Mouse (Mus musculus) limb, embryonic 11.5 days (tissue): ENCODE data around the gene Uaca. TPM values are rescaled to one million over a fixed set of nuclear protein-coding genes. Genes with fewer than 3 reads are reported as not detected.

ENCODE experiments used
- ATAC-seq: fragments of 200-750 bp; cut with Nextera tagmentation; 2 replicates; pipeline ENCODE4 v1.8.0; 2017; ENCODE audit warnings: low read depth; ENCODE audit not compliant: insufficient number of reproducible peaks, low FRiP score, low TSS enrichment
- DNase-seq: peaks from one replicate; pipeline ENCODE4 v3.0.0-alpha.2; 2015; ENCODE audit warnings: low spot score
- H3K27ac ChIP-seq: fragments of 300-500 bp; sonication (generic); replicated peaks from 2 replicates; pipeline ENCODE4 v1.5.1; 2014; ENCODE audit warnings: low read depth, mild to moderate bottlenecking, low read length
- H3K27me3 ChIP-seq: fragments of 300-500 bp; sonication (generic); 2 replicates; pipeline ENCODE4 v1.6.1; 2014; ENCODE audit warnings: mild to moderate bottlenecking, low read length, mixed read lengths; ENCODE audit not compliant: control insufficient read depth, insufficient read depth
- H3K36me3 ChIP-seq: fragments of 300-500 bp; sonication (generic); 2 replicates; pipeline ENCODE4 v1.6.1; 2014; ENCODE audit warnings: mild to moderate bottlenecking, low read length, moderate library complexity, mixed read lengths; ENCODE audit not compliant: control insufficient read depth, insufficient read depth
- H3K4me1 ChIP-seq: fragments of 300-500 bp; sonication (generic); 2 replicates; pipeline ENCODE4 v1.6.1; 2014; ENCODE audit warnings: low read length, mixed read lengths; ENCODE audit not compliant: control insufficient read depth, insufficient read depth
- H3K4me2 ChIP-seq: fragments of 300-500 bp; sonication (generic); 2 replicates; pipeline ENCODE4 v1.6.1; 2014; ENCODE audit warnings: low read depth, mild to moderate bottlenecking, moderate library complexity; ENCODE audit not compliant: severe bottlenecking
- H3K4me3 ChIP-seq: fragments of 300-500 bp; sonication (generic); 2 replicates; pipeline ENCODE4 v1.5.1; 2014; ENCODE audit warnings: low read depth, low read length
- H3K9ac ChIP-seq: fragments of 300-500 bp; sonication (generic); 2 replicates; pipeline ENCODE4 v1.6.1; 2014; ENCODE audit warnings: mild to moderate bottlenecking, low read length
- H3K9me3 ChIP-seq: fragments of 300-500 bp; sonication (generic); 2 replicates; pipeline ENCODE4 v1.6.1; 2016; ENCODE audit warnings: low read length; ENCODE audit not compliant: control insufficient read depth
- WGBS: fragments of 180-500 bp; shearing (Covaris S2); extraction: QIAGEN DNeasy Blood & Tissue Kit; methylation state at CpG from one replicate; pipeline ENCODE4 v1.1.7; 2014; 5-methylcytosine and 5-hydroxymethylcytosine counted together
- polyA plus RNA-seq: library from polyadenylated mRNA; unstranded; fragments of >200 nt; fragmentation: Nextera tagmentation; extraction: Ambion mirVana; gene quantifications from 2 replicates; pipeline ENCODE4 v1.2.1, GENCODE M21; 2014

Uaca gene
- polyA plus RNA-seq, 1 experiment from 2014 or later: 18.6 TPM

GRCm38 (mm10) chr9:60756258-60756657, 38.1 kb upstream of the Uaca start:
- Histone ChIP-seq H3K4me1 (no peaks in the 10 kb centered on the region), H3K4me3 (no peak overlapping the region), H3K27ac (no peak overlapping the region), H3K4me2 (no peak overlapping the region), H3K36me3 (no peaks in the 10 kb centered on the region), H3K9ac (no peak overlapping the region), H3K9me3 (no peaks in the 10 kb centered on the region), H3K27me3 (no peaks in the 10 kb centered on the region)
- WGBS: 39% methylated on average over 6 of the region's 6 CpGs
- no peak for ATAC-seq
- DNase-seq: peak; percentile 79

- H3K9me3 ChIP-seq: no peaks in the 10 kb centered on the region
- no peak overlapping the region for H3K4me2 ChIP-seq
- WGBS: 79% methylated on average over 15 of the region's 15 CpGs
- H3K4me3 ChIP-seq: no peak overlapping the region
- H3K36me3 ChIP-seq: no peaks in the 10 kb centered on the region
- H3K9ac ChIP-seq: no peak overlapping the region
- H3K4me1 ChIP-seq: no peaks in the 10 kb centered on the region
- no peak for ATAC-seq
- no peaks in the 10 kb centered on the region for H3K27me3 ChIP-seq
- no peak overlapping the region for H3K27ac ChIP-seq
- no peak for DNase-seq
These were observed 37.2 kb upstream of the Uaca start for GRCm38 (mm10) chr9:60756866-60757740.

- WGBS: 23% methylated on average over 5 of the region's 5 CpGs
- Histone ChIP-seq H3K36me3 (no peaks in the 10 kb centered on the region), H3K9me3 (no peaks in the 10 kb centered on the region), H3K27ac (no peak overlapping the region), H3K4me3 (no peak overlapping the region), H3K27me3 (no peaks in the 10 kb centered on the region), H3K4me1 (no peaks in the 10 kb centered on the region), H3K9ac (no peak overlapping the region), H3K4me2 (no peak overlapping the region)
- ATAC-seq (no peak), DNase-seq (no peak)
These were observed 36.5 kb upstream of the Uaca start for GRCm38 (mm10) chr9:60757817-60758216.

- Histone ChIP-seq H3K27me3 (no peaks in the 10 kb centered on the region), H3K4me1 (no peaks in the 10 kb centered on the region), H3K4me2 (no peak overlapping the region), H3K4me3 (no peak overlapping the region), H3K9ac (no peak overlapping the region), H3K9me3 (no peaks in the 10 kb centered on the region), H3K27ac (no peak overlapping the region), H3K36me3 (no peaks in the 10 kb centered on the region)
- ATAC-seq (no peak), DNase-seq (no peak)
- WGBS: 74% methylated on average over 10 of the region's 10 CpGs
These were observed 34.8 kb upstream of the Uaca start for GRCm38 (mm10) chr9:60759436-60760007.

GRCm38 (mm10) chr9:60765181-60765580, 29.2 kb upstream of the Uaca start:
- 12% methylated on average over 2 of the region's 2 CpGs for WGBS
- Histone ChIP-seq H3K27me3 (no peaks in the 10 kb centered on the region), H3K4me1 (no peaks in the 10 kb centered on the region; the same call in 1 of the 2 replicates), H3K9me3 (no peaks in the 10 kb centered on the region), H3K4me3 (no peak overlapping the region), H3K9ac (no peak overlapping the region), H3K4me2 (no peak overlapping the region), H3K36me3 (no peaks in the 10 kb centered on the region), H3K27ac (no peak overlapping the region)
- ATAC-seq (no peak), DNase-seq (no peak)

GRCm38 (mm10) chr9:60768393-60768792, 25.9 kb upstream of the Uaca start:
- ATAC-seq (no peak), DNase-seq (no peak)
- WGBS: 89% methylated on average over 9 of the region's 9 CpGs
- Histone ChIP-seq H3K9me3 (no peaks in the 10 kb centered on the region), H3K9ac (no peak overlapping the region), H3K4me1 (no peaks in the 10 kb centered on the region; the same call in 1 of the 2 replicates), H3K4me2 (no peak overlapping the region), H3K4me3 (no peak overlapping the region), H3K27me3 (no peaks in the 10 kb centered on the region), H3K36me3 (no peaks in the 10 kb centered on the region), H3K27ac (no peak overlapping the region)

- H3K4me3 ChIP-seq: no peak overlapping the region
- no peaks in the 10 kb centered on the region; the same call in 1 of the 2 replicates for H3K4me1 ChIP-seq
- H3K36me3 ChIP-seq: no peaks in the 10 kb centered on the region
- 77% methylated on average over 6 of the region's 6 CpGs for WGBS
- DNase-seq: no peak
- H3K27ac ChIP-seq: no peak overlapping the region
- no peak for ATAC-seq
- no peak overlapping the region for H3K9ac ChIP-seq
- no peaks in the 10 kb centered on the region for H3K9me3 ChIP-seq
- H3K27me3 ChIP-seq: no peaks in the 10 kb centered on the region
- no peak overlapping the region for H3K4me2 ChIP-seq
These were observed 24.6 kb upstream of the Uaca start for GRCm38 (mm10) chr9:60769711-60770111.

GRCm38 (mm10) chr9:60773713-60774112, 20.6 kb upstream of the Uaca start:
- H3K9me3 ChIP-seq: no peaks in the 10 kb centered on the region
- no peak overlapping the region for H3K9ac ChIP-seq
- ATAC-seq: no peak
- no peak for DNase-seq
- H3K4me2 ChIP-seq: no peak overlapping the region
- whole genome bisulfite sequencing: 85% methylated on average over 2 of the region's 2 CpGs
- no peaks in the 10 kb centered on the region for H3K4me1 ChIP-seq
- no peaks in the 10 kb centered on the region for H3K36me3 ChIP-seq
- no peaks in the 10 kb centered on the region for H3K27me3 ChIP-seq
- H3K27ac ChIP-seq: no peak overlapping the region
- no peak overlapping the region for H3K4me3 ChIP-seq
